Mouse (Mus musculus) thymus, postnatal 25 days (tissue): ENCODE measurements around the gene Ptpn23.
A peak's percentile ranks its signal among the peaks of the same experiment; 100 is the strongest.
"Not testable (repeated sequence)": the region's sequence is repeated elsewhere in the genome, so short reads cannot be mapped to it uniquely, and the experiment has no call there.

ENCODE experiments used
- DNase-seq: peaks from one replicate; pipeline ENCODE4 v3.0.0; 2022

Ptpn23 gene

DNA sequence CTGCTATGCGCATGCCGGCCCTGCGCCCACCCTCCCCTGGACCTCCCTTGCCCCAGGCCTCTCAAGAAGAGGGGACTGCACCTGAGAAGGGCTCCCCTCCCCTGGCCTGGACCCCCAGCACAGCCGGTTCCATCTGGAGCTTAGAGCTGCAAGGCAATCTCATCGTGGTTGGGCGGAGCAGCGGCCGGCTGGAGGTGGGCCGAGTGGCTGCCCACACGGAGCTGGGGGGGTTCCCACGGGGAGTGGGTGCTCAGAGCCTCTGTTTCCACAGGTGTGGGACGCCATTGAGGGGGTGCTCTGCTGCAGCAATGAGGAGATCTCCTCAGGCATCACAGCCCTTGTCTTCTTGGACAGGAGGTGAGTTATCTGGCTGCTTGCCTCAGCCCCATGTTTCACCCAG, 26.7 kb downstream of the Ptpn23 start:
- DNase-seq = no peak

DNA sequence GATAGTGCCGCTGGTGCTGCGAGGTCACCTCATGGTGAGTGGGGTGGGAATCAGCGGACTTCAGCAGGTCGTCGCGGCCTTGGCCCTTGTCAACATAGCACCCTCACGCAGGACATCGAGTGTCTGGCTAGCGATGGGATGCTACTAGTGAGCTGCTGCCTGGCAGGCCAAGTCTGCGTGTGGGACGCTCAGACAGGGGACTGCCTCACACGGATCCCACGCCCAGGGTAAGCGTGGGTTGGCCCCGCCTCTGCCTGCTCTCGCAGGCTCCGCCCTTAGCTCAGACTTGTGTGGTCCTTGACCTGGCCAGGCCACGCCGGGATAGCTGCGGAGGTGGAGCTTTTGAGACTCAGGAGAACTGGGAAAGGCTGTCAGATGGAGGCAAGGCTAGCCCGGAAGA, 27.4 kb downstream of the Ptpn23 start:
- DNase-seq = no peak

DNA sequence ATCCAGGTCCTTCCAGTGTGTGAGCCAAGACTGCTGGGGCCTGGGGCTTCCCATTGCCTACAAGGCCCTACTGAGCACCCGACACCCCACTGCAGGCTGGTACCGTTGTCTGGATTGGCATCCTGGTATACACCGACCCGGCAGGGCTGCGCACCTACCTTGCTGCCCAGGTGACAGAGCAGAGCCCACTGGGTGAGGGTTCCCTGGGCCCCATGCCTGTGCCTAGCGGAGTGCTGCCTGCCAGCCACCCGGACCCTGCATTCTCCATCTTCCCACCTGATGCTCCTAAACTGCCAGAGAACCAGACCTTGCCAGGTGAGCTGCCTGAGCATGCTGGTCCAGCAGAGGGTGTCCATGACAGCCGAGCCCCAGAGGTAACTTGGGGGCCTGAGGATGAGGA, 28.7 kb downstream of the Ptpn23 start:
- no peak for DNase-seq

GRCm38 (mm10) chr9:110377655-110378054, 30.4 kb downstream of the Ptpn23 start:
- DNase-seq = not testable (repeated sequence)

- DNase-seq = no peak
These were observed 32.3 kb downstream of the Ptpn23 start for GRCm38 (mm10) chr9:110375668-110376067.

GRCm38 (mm10) chr9:110373871-110374270, 34.1 kb downstream of the Ptpn23 start:
- DNase-seq = no peak

GRCm38 (mm10) chr9:110369860-110370259, 38.2 kb downstream of the Ptpn23 start:
- no peak for DNase-seq

- DNase-seq = no peak
These were observed 41.3 kb downstream of the Ptpn23 start for GRCm38 (mm10) chr9:110366746-110367145.

DNA sequence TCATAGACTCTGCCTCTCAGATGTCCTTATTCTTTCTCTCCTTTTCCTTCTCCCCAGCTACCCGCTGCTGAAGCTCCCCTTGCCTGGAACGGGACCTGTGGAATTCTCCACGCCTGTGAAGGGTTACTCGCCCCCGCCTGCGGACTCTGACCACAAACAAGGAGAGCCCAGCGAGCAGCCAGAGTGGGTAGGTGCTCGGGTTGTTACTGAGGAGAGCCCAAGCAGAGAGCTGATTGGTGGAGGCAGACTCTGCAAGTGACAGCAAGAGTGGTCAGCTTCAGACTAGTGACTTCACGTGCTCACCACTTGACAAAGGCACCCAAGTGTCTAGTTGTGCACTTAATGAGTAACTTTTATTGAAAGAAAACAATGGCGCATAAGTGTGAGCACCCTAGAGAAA, 45.7 kb downstream of the Ptpn23 start:
- DNase-seq = no peak

- DNase-seq = no peak
These were observed 46.7 kb downstream of the Ptpn23 start for GRCm38 (mm10) chr9:110361299-110361698.

DNA sequence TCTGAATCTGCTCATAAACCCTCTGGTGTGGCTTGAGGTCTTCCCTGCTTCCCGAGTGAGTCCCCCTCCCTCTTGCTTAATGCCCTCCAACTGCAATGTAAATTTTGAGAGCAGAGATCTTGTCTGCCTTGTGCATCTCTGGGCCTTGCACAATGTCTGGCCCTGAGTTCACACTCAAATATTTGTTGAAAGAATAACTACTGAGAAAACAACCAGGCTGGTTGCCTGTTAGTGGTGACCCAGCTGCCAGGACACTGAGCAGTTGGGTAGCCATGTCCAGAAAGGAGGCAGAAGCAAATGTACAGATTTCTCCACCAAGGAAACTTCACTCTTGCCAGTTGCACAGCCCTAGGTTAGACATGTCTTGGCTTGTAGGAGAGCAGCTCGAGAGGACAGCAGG, 49.7 kb downstream of the Ptpn23 start:
- DNase-seq = no peak

DNA sequence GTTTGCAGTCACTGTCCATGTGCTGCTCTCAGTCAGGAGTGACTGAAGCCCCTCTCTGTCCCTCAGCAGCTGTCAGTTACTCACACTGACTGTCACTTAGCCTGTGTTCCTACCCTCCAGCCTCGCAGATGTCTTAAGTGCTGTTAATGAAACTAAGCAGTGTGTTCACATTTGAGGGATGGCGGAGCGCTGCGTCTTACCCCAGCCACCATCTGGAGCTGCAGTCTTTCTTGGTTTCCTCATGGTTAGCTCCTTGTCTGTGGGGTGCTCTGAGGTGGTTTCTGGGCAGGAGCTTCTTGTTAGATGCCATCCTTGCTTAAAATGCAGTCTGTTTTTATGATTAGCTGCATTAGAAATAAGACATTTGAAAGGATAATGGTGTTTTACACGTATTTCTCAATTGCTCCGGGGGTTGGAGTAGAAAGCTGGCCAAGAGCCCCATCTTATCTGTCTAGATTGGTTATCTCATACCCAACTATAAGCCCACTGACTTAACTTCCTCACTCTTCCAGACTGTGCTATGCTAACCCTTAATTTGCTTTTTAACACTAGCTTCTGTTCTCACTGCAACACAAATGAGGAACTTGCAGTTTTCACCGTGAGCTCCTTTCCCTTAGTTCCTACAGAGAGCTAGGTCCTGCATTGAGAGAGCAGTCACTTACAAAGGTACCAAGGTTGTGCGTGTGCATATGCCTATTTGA, 55.9 kb downstream of the Ptpn23 start:
- peak; percentile 10 for DNase-seq

DNA sequence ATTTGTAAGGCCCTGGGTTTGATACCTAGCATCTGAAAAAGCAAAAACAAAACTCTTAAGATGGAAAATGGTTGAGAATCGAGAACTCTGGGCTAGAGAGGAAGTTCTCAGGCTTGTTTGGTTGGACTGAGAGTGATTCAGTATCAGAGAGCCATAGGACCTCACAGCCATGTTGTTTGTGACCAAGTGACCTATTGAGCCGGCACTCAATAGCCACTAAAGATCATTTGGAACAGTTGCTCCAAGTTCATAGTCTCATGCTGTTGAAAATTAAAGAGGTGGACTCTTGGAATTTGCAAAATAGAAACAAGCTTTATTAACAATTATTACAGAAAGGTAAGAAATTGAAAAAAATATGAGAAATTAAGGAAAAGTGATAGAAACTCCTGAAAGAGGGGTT, 56.7 kb downstream of the Ptpn23 start:
- no peak for DNase-seq

DNA sequence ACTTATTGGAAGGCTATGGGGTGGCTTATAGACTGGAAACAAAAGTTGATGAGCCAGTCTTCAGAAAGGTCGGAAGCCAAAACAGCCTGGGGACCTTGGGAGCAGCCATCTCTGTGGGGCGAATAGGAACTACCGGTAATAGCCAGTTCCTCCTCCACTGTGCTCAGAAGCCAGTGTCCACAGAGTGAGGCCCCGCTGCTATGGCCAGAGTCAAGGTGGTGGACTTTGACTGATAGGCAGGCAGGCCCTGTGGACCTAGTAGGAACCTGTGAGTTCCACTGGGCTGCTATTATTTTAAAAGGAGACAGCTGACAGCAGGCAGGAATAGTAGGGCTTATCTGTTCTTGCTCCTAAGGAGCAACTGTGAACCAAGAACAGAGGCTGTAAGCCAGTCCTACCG, 57.4 kb downstream of the Ptpn23 start:
- no peak for DNase-seq

DNA sequence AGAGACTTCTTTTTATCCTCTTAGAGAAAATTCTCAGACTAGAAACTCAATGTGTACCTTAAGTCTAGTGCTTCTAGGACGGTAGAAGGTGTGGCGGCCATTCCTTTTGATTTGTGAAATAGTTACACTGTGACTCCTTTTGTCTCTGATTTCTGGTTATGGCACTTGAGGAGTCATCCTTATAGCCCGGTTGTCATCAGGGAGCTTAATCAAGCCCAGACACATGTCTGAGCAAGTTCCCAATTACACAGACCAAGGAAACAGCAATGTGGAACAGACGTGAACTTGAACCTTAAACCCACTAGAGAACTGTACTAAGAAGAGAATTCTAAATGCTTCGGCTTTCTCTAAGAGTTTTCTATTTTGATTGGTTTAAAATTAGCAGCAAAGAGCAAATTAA, 57.8 kb downstream of the Ptpn23 start:
- DNase-seq = no peak

DNA sequence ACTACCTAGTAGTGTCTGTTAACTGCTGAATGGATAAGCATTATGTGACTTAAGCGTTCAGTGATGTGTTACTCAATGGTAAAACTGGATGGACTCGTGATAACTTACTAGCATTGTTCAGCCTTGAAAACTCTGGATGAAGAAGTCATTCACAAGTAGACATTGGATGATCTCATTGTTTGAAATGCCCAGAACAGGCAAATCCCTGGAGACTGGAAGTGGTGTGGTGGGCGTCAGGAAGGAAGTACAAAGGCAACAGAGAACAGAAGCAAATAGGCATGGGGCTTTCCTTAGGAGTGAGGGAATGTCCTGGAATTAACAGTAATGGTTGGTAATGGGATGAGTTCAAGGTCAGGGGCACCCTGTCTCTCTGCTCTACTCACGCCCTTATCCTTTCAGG, 59.1 kb downstream of the Ptpn23 start:
- DNase-seq = no peak

DNA sequence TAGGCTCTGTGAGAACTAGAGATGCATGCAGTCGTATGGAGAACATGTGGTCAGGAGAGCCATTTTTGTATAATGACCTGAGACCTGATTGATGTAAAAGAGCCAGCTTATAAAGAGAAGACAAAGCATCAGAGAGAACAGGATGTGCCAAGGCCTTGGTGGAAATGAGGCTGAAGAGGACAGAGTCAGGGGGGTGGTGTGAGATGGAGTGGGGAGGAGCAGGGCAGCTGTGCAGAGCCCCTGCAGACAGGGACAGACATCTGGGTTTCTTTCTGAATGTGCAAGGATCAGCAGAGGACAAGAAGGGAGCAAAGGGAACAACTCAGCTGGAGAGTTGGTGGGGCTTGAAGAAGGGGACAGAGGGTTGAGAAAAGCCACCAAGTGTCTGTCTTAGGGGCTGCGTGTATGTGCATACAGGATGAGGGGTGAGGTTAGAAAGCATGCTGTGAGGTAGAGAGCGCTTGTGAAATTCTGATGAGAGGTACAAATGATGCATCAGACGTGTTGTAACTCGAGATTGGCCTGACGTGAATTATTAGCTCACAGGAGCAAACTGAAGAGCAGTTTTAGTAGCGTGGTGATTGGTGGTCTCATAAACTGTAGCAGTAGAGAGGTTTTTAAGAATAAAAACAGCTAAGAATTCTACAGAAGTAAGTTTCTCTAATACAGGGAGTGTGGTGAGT, 62.8 kb downstream of the Ptpn23 start:
- DNase-seq = no peak

DNA sequence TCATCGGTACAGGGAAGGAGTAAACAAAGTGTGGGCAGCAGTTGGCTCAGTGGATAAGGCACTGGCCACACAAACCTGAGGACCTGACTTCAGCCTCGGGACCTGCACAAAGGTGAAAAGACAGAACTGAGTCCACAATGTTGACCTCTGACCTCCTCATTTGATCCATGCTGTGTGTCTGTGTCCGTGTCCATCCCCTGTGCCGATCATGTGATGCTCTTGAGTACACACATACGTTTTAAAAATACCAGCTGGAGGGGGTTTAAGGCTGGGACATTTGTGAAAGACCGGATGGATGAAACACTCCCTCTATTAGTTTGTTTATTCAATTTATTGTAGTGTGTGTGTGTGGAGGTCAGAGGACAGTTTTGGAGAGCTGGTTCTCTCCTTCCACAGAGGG, 64.2 kb downstream of the Ptpn23 start:
- no peak for DNase-seq

GRCm38 (mm10) chr9:110342008-110342407, 66.0 kb downstream of the Ptpn23 start:
- DNase-seq = no peak

- DNase-seq = no peak
These were observed 67.8 kb downstream of the Ptpn23 start for GRCm38 (mm10) chr9:110340037-110340750.
